Mouse (Mus musculus): ENCODE data around the gene Dcaf7. TPM values are rescaled to one million over a fixed set of nuclear protein-coding genes. Genes with fewer than 3 reads are reported as not detected.

The Dcaf7 gene
- polyA plus RNA-seq (2017; shearing (Covaris generic)) = 109 TPM

DNA sequence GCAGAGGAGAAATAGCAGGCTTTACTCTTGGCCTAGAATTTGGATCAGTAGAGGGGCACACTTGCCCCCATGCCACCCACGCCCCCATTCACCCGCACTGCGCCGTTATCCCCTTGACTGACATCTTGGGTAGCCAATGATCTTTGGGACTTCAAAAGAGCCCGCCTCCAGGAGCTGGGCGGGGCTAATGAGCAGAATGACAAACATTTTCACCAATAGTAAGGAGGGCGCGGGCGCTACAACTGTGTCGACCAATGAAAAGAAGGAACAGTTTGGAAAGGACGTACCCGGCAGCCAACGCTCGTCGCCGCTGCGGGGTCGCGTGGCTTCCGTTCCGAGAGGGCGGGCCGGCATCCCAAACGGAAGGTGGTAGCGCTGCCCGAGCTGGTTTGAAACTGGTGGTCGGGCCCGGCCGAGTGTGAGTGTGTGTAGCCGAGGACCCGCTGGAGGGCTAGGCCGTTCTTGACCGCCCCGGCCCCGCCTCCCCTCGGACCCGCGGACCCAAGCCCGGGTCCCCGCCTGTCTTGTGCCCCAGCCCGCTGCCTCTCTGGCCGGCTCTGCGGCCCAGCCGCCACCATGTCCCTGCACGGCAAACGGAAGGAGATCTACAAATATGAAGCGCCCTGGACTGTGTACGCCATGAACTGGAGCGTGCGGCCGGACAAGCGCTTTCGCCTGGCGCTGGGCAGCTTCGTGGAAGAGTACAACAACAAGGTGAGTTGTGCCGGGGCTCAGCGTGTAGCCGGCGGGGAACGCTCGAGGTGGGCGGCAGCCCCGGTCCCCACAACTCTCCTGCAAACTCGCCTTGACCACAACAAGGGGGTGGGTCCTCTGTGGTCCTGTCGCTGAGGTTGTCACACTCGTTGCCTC, at the start of gene Dcaf7:
TSS of gene Dcaf7 (plus strand) at position 325 of the 870 bp plus-strand sequence.

DNA sequence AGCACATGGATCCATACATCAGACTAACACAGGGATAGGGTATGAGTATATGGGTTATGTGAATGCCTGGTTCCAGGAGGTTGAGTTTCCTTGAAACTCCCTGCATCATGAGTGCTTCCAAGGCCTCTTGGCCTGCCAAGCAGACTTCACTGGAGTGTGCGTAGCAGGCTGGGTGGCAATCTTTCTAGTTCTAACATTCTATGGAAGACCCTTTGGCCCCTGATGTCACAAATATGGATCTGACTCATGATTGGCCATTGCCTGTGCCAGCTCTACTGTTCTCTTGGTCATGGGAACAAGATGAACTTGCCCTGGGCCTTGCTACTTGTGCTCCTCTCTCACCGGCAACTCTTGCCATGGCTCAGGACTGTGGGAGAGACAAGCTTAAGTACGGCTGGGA, 42.3 kb upstream of the Dcaf7 start, which contains the start of gene Ace3:
TSS of gene Ace3 (plus strand) at position 301 of the 400 bp plus-strand sequence.

GRCm38 (mm10) chr11:106007821-106008220, 28.9 kb upstream of the Dcaf7 start, which contains the start of gene Kcnh6:
Gene Kcnh6, plus strand, starts transcription at chr11:106008124.

GRCm38 (mm10) chr11:106065923-106066571, 29.4 kb downstream of the Dcaf7 start, which contains the start of gene Taco1:
Gene Taco1, plus strand, starts transcription at chr11:106066061.

GRCm38 (mm10) chr11:106083708-106084701, 47.3 kb downstream of the Dcaf7 start, which contains the start of gene Map3k3:
Gene Map3k3, plus strand, starts transcription at chr11:106084613.

Other genes with a start within 250 kb of the Dcaf7 start
- 1.4 TPM for gene Cyb561, start 83.5 kb upstream of the Dcaf7 start, polyA plus RNA-seq (2017; shearing (Covaris generic))
- not detected for gene Ace, start 68.9 kb upstream of the Dcaf7 start, polyA plus RNA-seq (2017; shearing (Covaris generic))
- gene Ace3, start 42.2 kb upstream of the Dcaf7 start, polyA plus RNA-seq (2017; shearing (Covaris generic)) = not detected
- gene Kcnh6, start 28.7 kb upstream of the Dcaf7 start, polyA plus RNA-seq (2017; shearing (Covaris generic)) = 0.21 TPM
- gene Taco1, start 29.2 kb downstream of the Dcaf7 start, polyA plus RNA-seq (2017; shearing (Covaris generic)) = 17.1 TPM
- 11.7 TPM for gene Map3k3, start 47.7 kb downstream of the Dcaf7 start, polyA plus RNA-seq (2017; shearing (Covaris generic))
- 1.0 TPM for gene Gm10840, start 124.0 kb downstream of the Dcaf7 start, polyA plus RNA-seq (2017; shearing (Covaris generic))
- gene Limd2, start 124.0 kb downstream of the Dcaf7 start, polyA plus RNA-seq (2017; shearing (Covaris generic)) = 842 TPM
- gene Strada, start 165.3 kb downstream of the Dcaf7 start, polyA plus RNA-seq (2017; shearing (Covaris generic)) = 35.7 TPM
- 123 TPM for gene Ccdc47, start 179.5 kb downstream of the Dcaf7 start, polyA plus RNA-seq (2017; shearing (Covaris generic))
- gene Ddx42, start 180.1 kb downstream of the Dcaf7 start, polyA plus RNA-seq (2017; shearing (Covaris generic)) = 74.9 TPM
- 76.7 TPM for gene Ftsj3, start 219.2 kb downstream of the Dcaf7 start, polyA plus RNA-seq (2017; shearing (Covaris generic))
- 195 TPM for gene Psmc5, start 219.3 kb downstream of the Dcaf7 start, polyA plus RNA-seq (2017; shearing (Covaris generic))
- gene Smarcd2, start 236.1 kb downstream of the Dcaf7 start, polyA plus RNA-seq (2017; shearing (Covaris generic)) = 12.8 TPM
- 0.33 TPM for gene Tcam1, start 239.8 kb downstream of the Dcaf7 start, polyA plus RNA-seq (2017; shearing (Covaris generic))